Mouse (Mus musculus): Measurements from ENCODE around the gene Ptprt.

GRCm38 (mm10) chr2:161511101-161511759, 1149.7 kb downstream of the Ptprt start:
- TF ChIP-seq POLR2A (IDR thresholded peaks at IDR 0.05; ENCODE audit: low read depth, low read length) (no peak), CTCF (conservative IDR thresholded peaks at IDR 0.05; ENCODE audit: insufficient read depth, insufficient read length, low read depth, low read length) (no peak)

Data from kidney, adult 2 months (tissue).